Mouse (Mus musculus): Measurements from ENCODE around the gene Trpc2. TPM values are rescaled to one million over a fixed set of nuclear protein-coding genes. Genes with fewer than 3 reads are reported as not detected.

Trpc2 gene
- polyA plus RNA-seq, 1 experiment from 2014 or later = not detected

DNA sequence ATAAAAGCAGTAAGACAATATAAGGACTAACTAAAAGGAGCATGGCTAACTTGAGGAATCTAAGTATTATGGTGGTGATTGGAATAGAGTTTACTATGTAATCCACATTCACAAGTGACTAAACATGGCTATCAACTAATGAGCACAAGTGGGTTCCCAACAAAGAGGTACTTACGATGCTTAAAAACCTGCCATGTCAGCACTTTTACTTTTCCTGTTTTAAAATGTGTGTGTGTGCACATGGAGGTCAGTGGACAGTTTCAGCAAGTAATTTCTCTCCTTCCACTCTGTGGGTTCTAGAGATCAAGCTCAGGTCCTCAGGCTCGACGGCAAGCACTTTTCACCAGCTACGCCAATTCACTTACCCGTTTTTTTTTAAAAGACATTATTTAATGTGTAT lies 55.0 kb downstream of the Trpc2 start:
- H3K36me3 ChIP-seq = peaks cover 85% of the 10 kb centered on the region
- no peaks in the 10 kb centered on the region for H3K9me3 ChIP-seq
- no peak overlapping the region for H3K4me3 ChIP-seq
- no peak overlapping the region for H3K9ac ChIP-seq
- 95% methylated on average over 5 of the region's 5 CpGs for WGBS
- H3K27ac ChIP-seq = no peak overlapping the region
- ATAC-seq (ENCODE audit: insufficient number of reproducible peaks, insufficient read depth, low FRiP score, low TSS enrichment, low read depth) = no peak
- H3K27me3 ChIP-seq = no peaks in the 10 kb centered on the region
- H3K4me1 ChIP-seq = no peaks in the 10 kb centered on the region
- no peak overlapping the region for H3K4me2 ChIP-seq

Other genes with a start within 250 kb of the Trpc2 start
- gene Inppl1, start 244.9 kb upstream of the Trpc2 start, polyA plus RNA-seq (2015; fragmentation: Nextera tagmentation; extraction: Ambion mirVana) = 44.6 and 44.8 TPM in 2 replicates
- gene Folr2, start 225.9 kb upstream of the Trpc2 start, polyA plus RNA-seq (2015; fragmentation: Nextera tagmentation; extraction: Ambion mirVana) = 1.5 and 1.9 TPM in 2 replicates
- gene Anapc15, start 219.4 kb upstream of the Trpc2 start, polyA plus RNA-seq (2015; fragmentation: Nextera tagmentation; extraction: Ambion mirVana) = 70.3 and 73.4 TPM in 2 replicates
- 0.25 TPM in 1 of 2 replicates, not detected in the other for gene Folr1, start 212.3 kb upstream of the Trpc2 start, polyA plus RNA-seq (2015; fragmentation: Nextera tagmentation; extraction: Ambion mirVana)
- gene Lamtor1, start 177.2 kb upstream of the Trpc2 start, polyA plus RNA-seq (2015; fragmentation: Nextera tagmentation; extraction: Ambion mirVana) = 157 and 168 TPM in 2 replicates
- gene Tomt, start 176.8 kb upstream of the Trpc2 start, polyA plus RNA-seq (2015; fragmentation: Nextera tagmentation; extraction: Ambion mirVana) = 0.51 and 0.59 TPM in 2 replicates
- 7.3 and 8.3 TPM in 2 replicates for gene Lrrc51, start 149.2 kb upstream of the Trpc2 start, polyA plus RNA-seq (2015; fragmentation: Nextera tagmentation; extraction: Ambion mirVana)
- 90.9 and 92.0 TPM in 2 replicates for gene Numa1, start 149.0 kb upstream of the Trpc2 start, polyA plus RNA-seq (2015; fragmentation: Nextera tagmentation; extraction: Ambion mirVana)
- 3.3 TPM in 2 replicates for gene Il18bp, start 64.4 kb upstream of the Trpc2 start, polyA plus RNA-seq (2015; fragmentation: Nextera tagmentation; extraction: Ambion mirVana)
- 31.2 and 33.3 TPM in 2 replicates for gene Rnf121, start 17.6 kb upstream of the Trpc2 start, polyA plus RNA-seq (2015; fragmentation: Nextera tagmentation; extraction: Ambion mirVana)
- gene Xndc1, start 17.6 kb upstream of the Trpc2 start, polyA plus RNA-seq (2015; fragmentation: Nextera tagmentation; extraction: Ambion mirVana) = 45.4 and 47.8 TPM in 2 replicates
- 1.6 and 2.7 TPM in 2 replicates for gene Xntrpc, start 17.4 kb upstream of the Trpc2 start, polyA plus RNA-seq (2015; fragmentation: Nextera tagmentation; extraction: Ambion mirVana)
- gene Art1, start 18.6 kb downstream of the Trpc2 start, polyA plus RNA-seq (2015; fragmentation: Nextera tagmentation; extraction: Ambion mirVana) = 1.4 and 2.0 TPM in 2 replicates
- 1.2 and 1.8 TPM in 2 replicates for gene Art5, start 26.4 kb downstream of the Trpc2 start, polyA plus RNA-seq (2015; fragmentation: Nextera tagmentation; extraction: Ambion mirVana)
- gene Chrna10, start 33.7 kb downstream of the Trpc2 start, polyA plus RNA-seq (2015; fragmentation: Nextera tagmentation; extraction: Ambion mirVana) = not detected in 2 replicates
- 37.1 and 38.7 TPM in 2 replicates for gene Nup98, start 127.1 kb downstream of the Trpc2 start, polyA plus RNA-seq (2015; fragmentation: Nextera tagmentation; extraction: Ambion mirVana)
- gene Pgap2, start 127.1 kb downstream of the Trpc2 start, polyA plus RNA-seq (2015; fragmentation: Nextera tagmentation; extraction: Ambion mirVana) = 93.5 and 98.9 TPM in 2 replicates
- gene Rhog, start 172.9 kb downstream of the Trpc2 start, polyA plus RNA-seq (2015; fragmentation: Nextera tagmentation; extraction: Ambion mirVana) = 59.5 and 60.7 TPM in 2 replicates
- 27.7 and 30.1 TPM in 2 replicates for gene Stim1, start 184.7 kb downstream of the Trpc2 start, polyA plus RNA-seq (2015; fragmentation: Nextera tagmentation; extraction: Ambion mirVana)

All from embryonic facial prominence, embryonic 13.5 days (tissue).